Mouse (Mus musculus) right cerebral cortex, postnatal 36 days (tissue): Measurements from ENCODE around the gene 3110082I17Rik.

Experiments
- DNase-seq, 2 experiments: peaks; one replicate each; pipeline ENCODE4 v3.0.0; 2022; ENCODE audit warnings: low spot score in 2 of 2, mixed read lengths in 1 of 2

The 3110082I17Rik gene

GRCm38 (mm10) chr5:139453031-139453430, 7.3 kb downstream of the 3110082I17Rik start:
- DNase-seq, result no peak

- no peak for DNase-seq
Measured at GRCm38 (mm10) chr5:139449926-139450325, 10.4 kb downstream of the 3110082I17Rik start.

- no peak for DNase-seq
Measured at GRCm38 (mm10) chr5:139449161-139449791, 11.1 kb downstream of the 3110082I17Rik start.

GRCm38 (mm10) chr5:139448025-139448424, 12.3 kb downstream of the 3110082I17Rik start:
- peak in 1 of 2 experiments; percentile 63 for DNase-seq

GRCm38 (mm10) chr5:139445258-139445657, 15.1 kb downstream of the 3110082I17Rik start:
- DNase-seq, result no peak

- no peak for DNase-seq
Measured at GRCm38 (mm10) chr5:139442962-139443361, 17.4 kb downstream of the 3110082I17Rik start.

GRCm38 (mm10) chr5:139442428-139442827, 17.9 kb downstream of the 3110082I17Rik start:
- no peak for DNase-seq

- DNase-seq, result no peak
Measured at GRCm38 (mm10) chr5:139441726-139442018, 18.7 kb downstream of the 3110082I17Rik start.

GRCm38 (mm10) chr5:139440926-139441725, 19.2 kb downstream of the 3110082I17Rik start:
- no peak for DNase-seq

GRCm38 (mm10) chr5:139440451-139440850, 19.9 kb downstream of the 3110082I17Rik start:
- no peak for DNase-seq

- DNase-seq, result no peak
Measured at GRCm38 (mm10) chr5:139438440-139438839, 21.9 kb downstream of the 3110082I17Rik start.

- DNase-seq, result no peak
Measured at GRCm38 (mm10) chr5:139437769-139438168, 22.6 kb downstream of the 3110082I17Rik start.

- peak; percentile 78 to 86 for DNase-seq
Measured at GRCm38 (mm10) chr5:139434940-139435339, 25.4 kb downstream of the 3110082I17Rik start.

- DNase-seq, result no peak
Measured at GRCm38 (mm10) chr5:139433842-139434568, 26.3 kb downstream of the 3110082I17Rik start.

GRCm38 (mm10) chr5:139432747-139433508, 27.4 kb downstream of the 3110082I17Rik start:
- DNase-seq, result no peak

GRCm38 (mm10) chr5:139432333-139432732, 28.0 kb downstream of the 3110082I17Rik start:
- DNase-seq, result no peak

GRCm38 (mm10) chr5:139429818-139430341, 30.4 kb downstream of the 3110082I17Rik start:
- DNase-seq, result no peak

- no peak for DNase-seq
Measured at GRCm38 (mm10) chr5:139427989-139428388, 32.3 kb downstream of the 3110082I17Rik start.

- DNase-seq, result no peak
Measured at GRCm38 (mm10) chr5:139427001-139427400, 33.3 kb downstream of the 3110082I17Rik start.

GRCm38 (mm10) chr5:139425198-139425597, 35.1 kb downstream of the 3110082I17Rik start:
- DNase-seq, result no peak

- DNase-seq, result no peak
Measured at GRCm38 (mm10) chr5:139423026-139423865, 37.1 kb downstream of the 3110082I17Rik start, which contains the start of gene Gper1. TSS of gene Gper1 (plus strand) at chr5:139423151.
